Mouse (Mus musculus) spleen, postnatal 14 days (tissue): ENCODE data around the gene Josd2.
A peak's percentile ranks its signal among the peaks of the same experiment; 100 is the strongest.

Experiments
- DNase-seq, 2 experiments: peaks; one replicate each; pipeline ENCODE4 v3.0.0; 2021 to 2022; ENCODE audit warnings: low spot score in 2 of 2

Gene Josd2

GRCm38 (mm10) chr7:44446070-44446855, 21.5 kb upstream of the Josd2 start:
- no peak for DNase-seq

GRCm38 (mm10) chr7:44453256-44453655, 14.5 kb upstream of the Josd2 start:
- no peak for DNase-seq

DNA sequence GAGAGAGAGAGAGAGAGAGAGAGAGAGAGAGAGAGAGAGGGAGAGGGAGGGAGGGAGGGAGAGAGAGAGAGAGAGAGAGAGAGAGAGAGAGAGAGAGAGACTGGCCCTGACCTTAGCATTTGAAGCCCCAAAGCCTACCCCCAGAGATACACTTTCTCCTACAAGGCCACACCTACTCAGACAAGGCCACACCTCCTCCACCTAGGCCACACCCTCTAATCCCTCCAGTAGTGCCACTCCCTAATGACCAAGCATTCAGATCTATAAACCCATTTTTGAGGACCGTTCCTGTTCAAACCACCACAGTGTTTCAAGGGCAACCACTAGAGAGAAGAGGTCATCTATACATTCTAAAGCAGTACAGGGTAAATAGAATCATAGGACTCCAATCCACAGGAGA, 11.5 kb upstream of the Josd2 start:
- DNase-seq = peak in 1 of 2 experiments; percentile 7

DNA sequence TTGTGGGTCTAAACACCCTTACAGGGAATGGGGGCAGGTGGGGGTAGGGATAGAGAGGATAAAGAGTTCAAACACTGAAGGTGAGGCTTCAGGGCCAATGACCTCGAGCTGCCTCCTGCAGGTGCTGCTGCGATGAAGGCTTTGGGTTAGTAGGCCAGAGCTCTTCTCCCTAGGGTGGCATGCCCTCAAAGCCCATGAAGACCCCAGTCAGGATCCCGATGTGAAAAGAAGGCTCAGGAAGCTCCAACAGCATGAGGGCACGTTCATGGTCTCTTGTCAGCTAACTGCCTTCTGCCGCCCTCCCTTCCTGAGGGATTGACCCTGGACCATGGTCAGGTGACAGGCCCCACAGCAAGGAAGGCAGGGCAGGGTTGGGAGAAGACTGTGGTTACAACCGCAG, 7.7 kb upstream of the Josd2 start:
- DNase-seq = no peak

DNA sequence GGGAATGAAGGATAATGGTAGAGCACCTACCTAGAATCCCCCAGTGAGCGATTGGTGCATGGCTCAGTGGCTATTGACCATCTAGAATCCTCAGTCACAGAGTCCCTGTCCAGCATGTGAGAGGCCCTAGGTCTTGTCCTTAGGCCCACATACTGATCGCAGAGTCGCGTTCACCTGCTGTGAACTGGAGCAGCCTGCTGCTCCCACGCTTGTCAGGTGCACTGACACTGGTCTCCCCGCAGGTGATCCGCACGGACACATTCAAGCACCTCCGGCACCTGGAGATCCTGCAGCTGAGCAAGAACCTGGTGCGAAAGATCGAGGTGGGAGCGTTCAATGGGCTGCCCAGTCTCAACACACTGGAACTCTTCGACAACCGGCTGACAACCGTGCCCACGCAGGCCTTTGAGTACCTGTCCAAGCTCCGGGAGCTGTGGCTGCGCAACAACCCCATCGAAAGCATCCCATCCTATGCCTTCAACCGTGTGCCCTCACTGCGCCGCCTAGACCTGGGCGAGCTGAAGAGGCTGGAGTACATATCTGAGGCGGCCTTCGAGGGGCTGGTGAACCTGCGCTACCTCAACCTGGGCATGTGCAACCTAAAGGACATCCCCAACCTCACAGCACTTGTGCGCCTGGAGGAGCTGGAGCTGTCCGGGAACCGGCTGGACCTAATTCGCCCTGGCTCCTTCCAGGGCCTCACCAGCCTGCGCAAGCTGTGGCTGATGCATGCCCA, 6.8 kb upstream of the Josd2 start:
- DNase-seq = peak in 1 of 2 experiments; percentile 7

- no peak for DNase-seq
Measured at GRCm38 (mm10) chr7:44461503-44462217, 6.1 kb upstream of the Josd2 start.

DNA sequence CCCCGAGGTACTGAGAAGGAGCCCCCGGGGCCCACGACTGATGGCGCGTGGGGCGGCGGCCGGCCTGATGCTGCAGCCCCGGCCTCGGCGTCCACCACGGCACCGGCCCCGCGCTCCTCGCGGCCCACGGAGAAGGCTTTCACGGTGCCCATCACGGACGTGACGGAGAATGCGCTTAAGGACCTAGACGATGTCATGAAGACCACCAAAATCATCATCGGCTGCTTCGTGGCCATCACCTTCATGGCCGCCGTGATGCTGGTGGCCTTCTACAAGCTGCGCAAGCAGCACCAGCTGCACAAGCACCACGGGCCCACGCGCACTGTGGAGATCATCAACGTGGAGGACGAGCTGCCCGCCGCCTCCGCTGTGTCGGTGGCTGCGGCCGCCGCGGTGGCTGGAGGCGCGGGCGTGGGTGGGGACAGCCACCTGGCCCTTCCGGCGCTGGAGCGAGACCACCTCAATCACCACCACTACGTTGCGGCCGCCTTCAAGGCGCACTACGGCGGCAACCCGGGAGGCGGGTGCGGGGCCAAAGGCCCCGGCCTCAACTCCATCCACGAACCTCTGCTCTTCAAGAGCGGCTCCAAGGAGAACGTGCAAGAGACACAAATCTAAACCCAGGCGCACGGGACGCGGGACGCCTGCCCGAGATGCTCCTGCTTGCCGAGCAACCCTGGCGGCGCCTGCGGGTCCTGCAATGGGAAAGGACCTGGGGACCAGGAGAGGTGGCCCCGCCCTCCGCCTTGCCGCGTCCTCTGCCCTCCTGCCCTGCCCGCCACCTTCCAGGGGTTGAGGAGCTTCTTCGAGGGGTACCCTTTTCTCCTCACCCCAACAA, 5.3 kb upstream of the Josd2 start:
- DNase-seq = peak; percentile 9 to 41

- DNase-seq = peak in 1 of 2 experiments; percentile 2
Measured at GRCm38 (mm10) chr7:44463056-44463425, 4.7 kb upstream of the Josd2 start.

DNA sequence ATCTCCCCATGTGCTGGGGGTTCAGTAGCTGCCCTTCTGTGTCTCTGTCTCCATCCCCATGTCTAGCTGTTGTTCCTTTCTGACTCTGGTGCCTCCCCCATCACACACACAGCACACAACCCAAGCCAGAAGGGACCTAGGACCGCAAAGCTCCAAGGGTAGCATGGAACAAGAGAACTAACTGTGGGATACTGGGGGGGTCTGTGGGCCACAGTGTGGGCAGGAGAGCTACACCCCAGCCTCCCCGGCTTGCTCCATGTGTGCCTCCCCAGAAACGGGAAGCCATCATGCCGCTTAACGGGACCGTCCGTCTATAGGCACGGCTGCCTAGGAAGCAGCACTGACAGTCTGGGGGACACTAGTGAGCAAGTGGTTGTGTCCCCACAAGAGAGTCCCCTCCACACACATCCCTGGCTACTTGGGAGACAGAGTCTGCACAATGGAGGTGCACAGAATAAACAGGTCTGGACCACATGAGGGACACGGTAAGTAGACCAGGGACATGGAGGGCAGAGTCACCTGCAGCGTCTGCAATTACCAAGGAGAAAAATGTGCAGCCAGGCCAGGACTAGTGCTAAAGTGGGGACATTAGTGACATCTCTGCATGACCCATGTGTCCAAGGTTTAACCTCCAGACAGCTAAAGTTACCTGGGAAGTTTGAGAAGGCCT, 4.1 kb upstream of the Josd2 start:
- DNase-seq = peak in 1 of 2 experiments; percentile 5

GRCm38 (mm10) chr7:44464511-44464910, 3.3 kb upstream of the Josd2 start:
- no peak for DNase-seq

DNA sequence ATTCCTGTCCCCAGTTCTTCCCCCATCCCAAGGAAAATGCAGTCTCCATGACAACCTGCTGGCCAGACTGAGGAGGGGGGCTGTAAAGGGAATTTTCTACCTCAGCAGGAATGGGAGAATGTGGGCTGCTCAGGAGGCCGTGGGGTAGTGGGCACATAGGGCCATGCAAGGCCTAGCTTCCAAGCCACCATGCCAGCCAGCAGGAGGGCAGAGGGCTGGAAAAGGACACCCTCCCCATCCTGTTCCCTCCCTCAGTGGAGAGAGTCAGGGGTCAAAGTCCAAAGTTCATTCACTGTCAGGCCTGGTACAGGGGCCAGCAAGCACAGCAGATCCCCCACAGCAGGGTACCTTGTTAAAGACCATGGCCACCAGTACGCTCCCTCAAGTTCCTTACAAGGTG, 2.7 kb upstream of the Josd2 start, which contains the start of gene Aspdh:
Gene Aspdh (plus strand): TSS at position 281 of the 400 bp plus-strand sequence.
- DNase-seq = no peak

- DNase-seq = no peak
Measured at GRCm38 (mm10) chr7:44466006-44466887, 1.5 kb upstream of the Josd2 start.

DNA sequence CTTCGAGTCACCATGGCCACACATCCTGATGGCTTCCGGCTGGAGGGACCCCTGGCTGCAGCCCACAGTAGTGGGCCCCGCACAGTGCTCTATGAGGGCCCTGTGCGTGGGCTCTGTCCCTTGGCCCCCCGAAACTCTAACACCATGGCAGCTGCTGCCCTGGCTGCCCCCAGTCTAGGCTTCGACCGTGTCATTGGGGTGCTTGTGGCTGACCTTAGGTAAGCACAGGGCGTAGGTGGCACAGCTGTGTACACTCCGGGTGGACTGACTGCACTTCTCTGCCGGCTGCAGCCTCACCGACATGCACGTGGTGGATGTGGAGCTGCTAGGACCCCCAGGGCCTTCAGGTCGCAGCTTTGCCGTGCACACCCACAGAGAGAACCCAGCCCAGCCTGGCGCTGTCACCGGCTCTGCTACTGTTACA, 880 bp upstream of the Josd2 start:
- DNase-seq = no peak

DNA sequence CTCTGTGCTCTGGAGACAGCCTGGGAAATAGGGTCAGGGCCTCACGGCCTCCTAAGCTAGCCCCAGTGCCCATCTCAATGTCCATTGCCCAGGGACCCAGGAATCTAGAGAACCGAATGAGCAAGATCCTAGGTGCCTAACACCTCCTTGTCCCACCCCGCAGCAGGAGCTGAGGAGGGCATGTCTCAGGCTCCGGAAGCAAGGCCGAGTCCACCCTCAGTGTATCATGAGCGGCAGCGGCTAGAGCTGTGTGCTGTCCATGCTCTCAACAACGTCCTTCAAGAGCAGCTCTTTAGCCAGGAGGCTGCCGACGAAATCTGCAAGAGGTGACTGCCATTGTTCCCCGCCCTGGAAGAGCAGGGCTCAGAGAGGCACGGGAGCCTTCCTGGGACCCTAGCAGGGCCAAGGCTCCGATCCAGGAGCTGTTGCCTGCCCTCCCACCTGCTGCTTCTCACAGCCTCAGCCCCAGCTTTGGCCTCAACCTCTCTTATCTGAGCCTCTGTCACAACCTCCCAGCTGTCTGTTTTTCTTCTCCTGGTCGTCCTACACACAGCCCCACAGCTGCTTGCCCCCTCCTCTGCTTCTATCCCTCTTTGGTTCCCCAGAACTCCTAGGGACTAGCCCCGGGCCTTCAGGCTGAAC, 985 bp downstream of the Josd2 start:
- peak in 1 of 2 experiments; percentile 9 for DNase-seq

- DNase-seq = no peak
Measured at GRCm38 (mm10) chr7:44469677-44470675, 2.2 kb downstream of the Josd2 start.

GRCm38 (mm10) chr7:44470696-44471612, 3.2 kb downstream of the Josd2 start:
- DNase-seq = peak in 1 of 2 experiments; percentile 6
